Mouse (Mus musculus): Measurements from ENCODE around the gene Trim7. TPM values are rescaled to one million over a fixed set of nuclear protein-coding genes. Genes with fewer than 3 reads are reported as not detected.

Trim7 gene
- total and polyA plus RNA-seq, 3 experiments, result 0.81 to 1.3 TPM; not detected in 1

GRCm38 (mm10) chr11:48789215-48789614, 36.7 kb upstream of the Trim7 start:
- DNase-seq (ENCODE audit: low read depth, low spot score), result peak; percentile 63
- H3K4me3 ChIP-seq (ENCODE audit: control insufficient read depth in 1 of 2, insufficient read depth in 1 of 2, low read depth in 2 of 2, low read length in 2 of 2), result peak overlapping the region in 1 of 2 experiments; percentile 65; a peak in 3 of 4 replicates
- H3K79me2 ChIP-seq (ENCODE audit: control insufficient read depth, insufficient read depth, low read length, poor library complexity), result no peaks in the 10 kb centered on the region
- TF ChIP-seq TAL1 (IDR thresholded peaks at IDR 0.05; ENCODE audit: low read length), result no peak
- TF ChIP-seq MAX (IDR thresholded peaks at IDR 0.05; ENCODE audit: low read length), result no peak
- no peak for TF ChIP-seq ZKSCAN1 (IDR thresholded peaks at IDR 0.05; ENCODE audit: low read depth, low read length)
- TF ChIP-seq ZMIZ1 (IDR thresholded peaks at IDR 0.05; ENCODE audit: low read depth, low read length), result no peak
- no peak for TF ChIP-seq ETS1 (IDR thresholded peaks at IDR 0.05; ENCODE audit: low read depth, low read length)
- no peak; the same call in 1 of the 2 replicates for TF ChIP-seq CHD1 (IDR thresholded peaks at IDR 0.05; ENCODE audit: low read depth, low read length)
- no peak for TF ChIP-seq MXI1 (IDR thresholded peaks at IDR 0.05; ENCODE audit: low read depth, low read length)
- no peak for TF ChIP-seq MYC (IDR thresholded peaks at IDR 0.05; ENCODE audit: low read depth, low read length)
- no peaks in the 10 kb centered on the region for H3K9me3 ChIP-seq (replicated peaks; ENCODE audit: insufficient read depth, low read length)
- no peaks in the 10 kb centered on the region for H3K27me3 ChIP-seq (ENCODE audit: control insufficient read depth in 1 of 2, insufficient read depth in 2 of 2, low read length in 2 of 2)
- peaks cover 9 to 24% of the 10 kb centered on the region in 2 experiments for H3K4me1 ChIP-seq (ENCODE audit: control insufficient read depth in 1 of 2, insufficient read depth in 2 of 2, low read length in 2 of 2)
- H3K9ac ChIP-seq (ENCODE audit: control insufficient read depth, low read depth, low read length, poor library complexity, severe bottlenecking), result peak overlapping the region; percentile 39
- peaks cover 0 to 12% of the 10 kb centered on the region in 2 experiments; a peak in 2 of 4 replicates for H3K36me3 ChIP-seq (ENCODE audit: control insufficient read depth in 1 of 2, insufficient read depth in 2 of 2, low read length in 2 of 2)
- no peak overlapping the region for H3K27ac ChIP-seq (ENCODE audit: control insufficient read depth, low read depth, low read length)

GRCm38 (mm10) chr11:48789973-48790823, 35.7 kb upstream of the Trim7 start:
- Histone ChIP-seq H3K4me3 (ENCODE audit: control insufficient read depth in 1 of 2, insufficient read depth in 1 of 2, low read depth in 2 of 2, low read length in 2 of 2) (peak overlapping the region; percentile 58 to 74), H3K27ac (ENCODE audit: control insufficient read depth, low read depth, low read length) (0 out of 2 replicates have a peak overlapping the region, but pooled peaks have one; percentile 12), H3K79me2 (ENCODE audit: control insufficient read depth, insufficient read depth, low read length, poor library complexity) (no peaks in the 10 kb centered on the region), H3K27me3 (ENCODE audit: control insufficient read depth in 1 of 2, insufficient read depth in 2 of 2, low read length in 2 of 2) (no peaks in the 10 kb centered on the region), H3K36me3 (ENCODE audit: control insufficient read depth in 1 of 2, insufficient read depth in 2 of 2, low read length in 2 of 2) (peaks cover 0 to 12% of the 10 kb centered on the region in 2 experiments; a peak in 2 of 4 replicates), H3K9me3 (replicated peaks; ENCODE audit: insufficient read depth, low read length) (no peaks in the 10 kb centered on the region), H3K9ac (ENCODE audit: control insufficient read depth, low read depth, low read length, poor library complexity, severe bottlenecking) (peak overlapping the region; percentile 52), H3K4me1 (ENCODE audit: control insufficient read depth in 1 of 2, insufficient read depth in 2 of 2, low read length in 2 of 2) (peaks cover 9 to 24% of the 10 kb centered on the region in 2 experiments)
- peak; percentile 96 for DNase-seq (ENCODE audit: low read depth, low spot score)
- TF ChIP-seq TCF12 (IDR thresholded peaks at IDR 0.05; ENCODE audit: low read depth, low read length) (peak; percentile 37; the same call in 1 of the 2 replicates), TAL1 (IDR thresholded peaks at IDR 0.05; ENCODE audit: low read length) (no peak), ZNF384 (IDR thresholded peaks at IDR 0.05; ENCODE audit: low read depth, low read length) (peak; percentile 38; the same call in 1 of the 2 replicates), MEF2A (IDR thresholded peaks at IDR 0.05; ENCODE audit: extremely low read depth, insufficient replicate concordance, low read depth, low read length, poor library complexity, severe bottlenecking) (no peak), EP300 (IDR thresholded peaks at IDR 0.05; ENCODE audit: low read depth in 1 of 2, low read length in 2 of 2) (peak in 1 of 2 experiments; percentile 15; a peak in 2 of 4 replicates), MAZ (IDR thresholded peaks at IDR 0.05; ENCODE audit: low read depth, low read length) (peak; percentile 66; the same call in 1 of the 2 replicates), ZC3H11A (IDR thresholded peaks at IDR 0.05; ENCODE audit: low read depth, low read length) (peak; percentile 74), ETS1 (IDR thresholded peaks at IDR 0.05; ENCODE audit: low read depth, low read length) (no peak), SMC3 (IDR thresholded peaks at IDR 0.05; ENCODE audit: low read depth, low read length) (peak; percentile 97), KAT2A (conservative IDR thresholded peaks at IDR 0.05; ENCODE audit: low read depth, low read length) (no peak), TBP (IDR thresholded peaks at IDR 0.05; ENCODE audit: low read depth, low read length) (peak; percentile 53; the same call in 1 of the 2 replicates), POLR2AphosphoS5 (IDR thresholded peaks at IDR 0.05; ENCODE audit: borderline replicate concordance, low read depth, low read length) (no peak), UBTF (IDR thresholded peaks at IDR 0.05; ENCODE audit: borderline replicate concordance, insufficient read depth, low read depth, low read length) (no peak), E2F4 (IDR thresholded peaks at IDR 0.05; ENCODE audit: borderline replicate concordance, low read depth, low read length) (no peak), MYC (IDR thresholded peaks at IDR 0.05; ENCODE audit: low read depth, low read length) (peak; percentile 36; the same call in 1 of the 2 replicates), POLR2AphosphoS2 (IDR thresholded peaks at IDR 0.05; ENCODE audit: low read length) (no peak), GABPA (IDR thresholded peaks at IDR 0.05; ENCODE audit: low read depth, low read length) (no peak), NRF1 (IDR thresholded peaks at IDR 0.05; ENCODE audit: insufficient read depth, low read depth, low read length, poor library complexity, severe bottlenecking) (no peak), MAX (IDR thresholded peaks at IDR 0.05; ENCODE audit: low read length) (no peak), CHD1 (IDR thresholded peaks at IDR 0.05; ENCODE audit: low read depth, low read length) (no peak; the same call in 1 of the 2 replicates), NELFE (IDR thresholded peaks at IDR 0.05; ENCODE audit: low read depth, low read length) (no peak), ELF1 (IDR thresholded peaks at IDR 0.05; ENCODE audit: low read depth, low read length) (no peak), MXI1 (IDR thresholded peaks at IDR 0.05; ENCODE audit: low read depth, low read length) (peak; percentile 71; the same call in 1 of the 2 replicates), USF1 (IDR thresholded peaks at IDR 0.05; ENCODE audit: low read depth, low read length) (peak; percentile 15; the same call in 1 of the 2 replicates), SIN3A (IDR thresholded peaks at IDR 0.05; ENCODE audit: low read length) (peak; percentile 84)
